Mouse (Mus musculus): ENCODE results near the gene Samd5. TPM values are rescaled to one million over a fixed set of nuclear protein-coding genes. Genes with fewer than 3 reads are reported as not detected.

The Samd5 gene
- polyA plus RNA-seq, 1 experiment from 2014 or later: 6.8 TPM

DNA sequence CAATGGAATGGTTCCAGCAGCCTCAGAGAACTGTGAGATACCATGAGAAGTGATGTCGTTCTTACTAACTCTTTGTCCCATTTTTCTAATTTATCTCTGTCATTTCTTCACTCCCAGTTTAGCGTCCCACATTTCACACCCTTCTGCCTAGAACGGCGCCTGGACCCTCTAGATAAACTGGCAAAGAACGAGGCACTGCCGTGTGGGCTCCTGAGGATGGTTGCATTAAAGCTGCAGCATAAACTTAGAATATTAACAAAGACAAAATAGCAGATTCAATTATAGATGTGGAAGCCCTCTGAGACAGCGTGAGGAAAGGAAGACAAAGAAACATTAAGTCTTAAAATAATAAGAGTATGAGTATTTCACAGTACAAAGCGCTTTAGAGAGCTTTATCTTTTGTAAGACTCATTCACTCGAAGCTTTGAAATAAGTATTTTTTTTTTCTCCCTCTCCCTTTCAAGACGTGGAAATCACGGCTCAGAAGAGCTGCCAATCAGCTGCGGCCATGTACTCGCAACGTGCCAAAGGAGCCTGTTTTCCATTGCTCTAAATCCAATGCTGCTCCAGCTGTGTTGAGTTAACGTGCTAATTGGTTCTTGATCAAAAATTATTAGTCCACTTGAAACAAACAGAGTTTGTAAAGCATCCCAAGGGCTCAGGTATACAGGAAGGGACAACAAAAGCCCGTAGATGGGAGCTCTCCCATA is 19.1 kb upstream of the Samd5 start:
- no peaks in the 10 kb centered on the region for H3K9me3 ChIP-seq (ENCODE audit: control insufficient read depth, low read length)
- WGBS: 74% methylated on average over 16 of the region's 16 CpGs
- no peak overlapping the region for H3K9ac ChIP-seq (ENCODE audit: low read depth, low read length)
- H3K27me3 ChIP-seq (ENCODE audit: control insufficient read depth, insufficient read depth, low read length): no peaks in the 10 kb centered on the region; the same call in 1 of the 2 replicates
- no peak overlapping the region for H3K4me2 ChIP-seq (replicated peaks; ENCODE audit: low read depth, low read length)
- no peak overlapping the region for H3K4me3 ChIP-seq (ENCODE audit: low read length)
- no peak for ATAC-seq (ENCODE audit: low FRiP score, low TSS enrichment)
- no peaks in the 10 kb centered on the region for H3K36me3 ChIP-seq (ENCODE audit: control insufficient read depth, insufficient read depth, low read length)
- no peaks in the 10 kb centered on the region for H3K4me1 ChIP-seq (ENCODE audit: control insufficient read depth, insufficient read depth, low read length)
- no peak overlapping the region for H3K27ac ChIP-seq (ENCODE audit: low read depth, low read length)

DNA sequence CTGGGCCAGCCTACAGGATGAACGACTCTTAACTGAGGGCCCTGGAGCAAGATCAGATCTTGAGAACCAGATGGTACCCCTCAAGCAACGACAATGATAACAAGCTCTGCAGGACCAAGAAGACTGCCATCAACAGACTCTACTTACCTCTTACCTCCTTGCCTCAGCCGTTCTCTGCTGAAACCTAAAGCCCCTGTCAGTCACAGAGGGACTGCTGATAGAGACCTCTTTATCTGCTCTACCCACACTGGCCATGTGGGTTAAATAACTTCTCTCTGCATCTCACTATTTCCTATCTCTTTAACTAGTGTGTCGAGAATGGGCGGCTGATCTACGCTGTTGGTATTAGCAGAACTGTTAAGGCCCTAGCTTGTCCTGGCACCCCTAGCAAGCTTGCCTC is 5.9 kb upstream of the Samd5 start:
- Histone ChIP-seq H3K4me2 (replicated peaks; ENCODE audit: low read depth, low read length) (no peak overlapping the region), H3K36me3 (ENCODE audit: control insufficient read depth, insufficient read depth, low read length) (no peaks in the 10 kb centered on the region), H3K9ac (ENCODE audit: low read depth, low read length) (no peak overlapping the region), H3K9me3 (ENCODE audit: control insufficient read depth, low read length) (no peaks in the 10 kb centered on the region), H3K27me3 (ENCODE audit: control insufficient read depth, insufficient read depth, low read length) (peaks cover 5% of the 10 kb centered on the region; the same call in 1 of the 2 replicates), H3K4me1 (ENCODE audit: control insufficient read depth, insufficient read depth, low read length) (0 out of 2 replicates have a peak, but pooled peaks cover 11% of the 10 kb centered on the region), H3K27ac (ENCODE audit: low read depth, low read length) (no peak overlapping the region), H3K4me3 (ENCODE audit: low read length) (no peak overlapping the region)
- no peak for ATAC-seq (ENCODE audit: low FRiP score, low TSS enrichment)
- 82% methylated on average over 6 of the region's 6 CpGs for WGBS

DNA sequence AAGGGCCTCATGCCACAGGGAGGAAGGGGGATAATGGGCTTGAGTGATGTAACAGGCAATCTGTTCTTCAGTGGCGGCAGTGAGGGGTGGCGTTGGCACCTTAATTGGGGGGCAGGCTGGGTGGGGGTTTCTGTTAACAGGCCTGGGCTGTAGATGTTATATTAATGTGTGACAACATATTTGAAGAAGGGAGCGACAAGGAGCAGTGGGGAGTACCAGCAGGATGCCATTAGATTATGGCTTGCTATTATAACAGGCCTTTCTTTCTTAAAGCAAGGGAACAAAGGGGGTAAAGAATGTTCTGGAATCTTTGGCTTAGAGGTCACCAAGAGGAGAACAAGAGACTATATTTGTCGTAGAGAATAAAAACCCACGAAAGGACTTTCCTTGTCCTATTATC is 4.9 kb upstream of the Samd5 start:
- no peak for ATAC-seq (ENCODE audit: low FRiP score, low TSS enrichment)
- Histone ChIP-seq H3K9me3 (ENCODE audit: control insufficient read depth, low read length) (no peaks in the 10 kb centered on the region), H3K36me3 (ENCODE audit: control insufficient read depth, insufficient read depth, low read length) (no peaks in the 10 kb centered on the region), H3K4me3 (ENCODE audit: low read length) (no peak overlapping the region), H3K27me3 (ENCODE audit: control insufficient read depth, insufficient read depth, low read length) (peaks cover 5% of the 10 kb centered on the region; the same call in 1 of the 2 replicates), H3K27ac (ENCODE audit: low read depth, low read length) (no peak overlapping the region), H3K4me2 (replicated peaks; ENCODE audit: low read depth, low read length) (no peak overlapping the region), H3K4me1 (ENCODE audit: control insufficient read depth, insufficient read depth, low read length) (0 out of 2 replicates have a peak, but pooled peaks cover 14% of the 10 kb centered on the region), H3K9ac (ENCODE audit: low read depth, low read length) (no peak overlapping the region)
- WGBS: 86% methylated on average over 5 of the region's 5 CpGs

DNA sequence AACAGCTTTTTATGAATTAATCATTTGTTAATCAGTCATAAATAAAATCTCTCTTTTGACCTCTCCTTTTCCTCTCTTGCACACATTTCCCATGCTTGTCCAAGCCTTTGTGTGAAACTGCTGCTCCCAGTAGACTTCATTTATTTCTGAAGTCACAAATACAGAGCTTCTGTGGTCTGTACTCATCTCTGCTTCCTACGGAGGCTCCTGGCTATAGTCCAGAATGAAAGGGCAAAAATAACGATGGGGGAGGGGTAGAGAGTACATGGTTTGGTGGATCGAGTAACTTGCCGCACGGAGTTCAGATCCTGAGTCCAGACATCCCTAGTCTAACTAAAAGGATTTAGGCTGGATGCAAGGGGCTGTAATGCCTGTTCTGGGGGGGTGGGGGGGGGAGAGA is 3.1 kb upstream of the Samd5 start:
- Histone ChIP-seq H3K27ac (ENCODE audit: low read depth, low read length) (no peak overlapping the region), H3K4me1 (ENCODE audit: control insufficient read depth, insufficient read depth, low read length) (0 out of 2 replicates have a peak, but pooled peaks cover 14% of the 10 kb centered on the region), H3K4me2 (replicated peaks; ENCODE audit: low read depth, low read length) (no peak overlapping the region), H3K36me3 (ENCODE audit: control insufficient read depth, insufficient read depth, low read length) (no peaks in the 10 kb centered on the region), H3K27me3 (ENCODE audit: control insufficient read depth, insufficient read depth, low read length) (peaks cover 5% of the 10 kb centered on the region; the same call in 1 of the 2 replicates), H3K4me3 (ENCODE audit: low read length) (no peak overlapping the region), H3K9me3 (ENCODE audit: control insufficient read depth, low read length) (no peaks in the 10 kb centered on the region), H3K9ac (ENCODE audit: low read depth, low read length) (no peak overlapping the region)
- 32% methylated on average over 5 of the region's 5 CpGs for WGBS
- no peak for ATAC-seq (ENCODE audit: low FRiP score, low TSS enrichment)

DNA sequence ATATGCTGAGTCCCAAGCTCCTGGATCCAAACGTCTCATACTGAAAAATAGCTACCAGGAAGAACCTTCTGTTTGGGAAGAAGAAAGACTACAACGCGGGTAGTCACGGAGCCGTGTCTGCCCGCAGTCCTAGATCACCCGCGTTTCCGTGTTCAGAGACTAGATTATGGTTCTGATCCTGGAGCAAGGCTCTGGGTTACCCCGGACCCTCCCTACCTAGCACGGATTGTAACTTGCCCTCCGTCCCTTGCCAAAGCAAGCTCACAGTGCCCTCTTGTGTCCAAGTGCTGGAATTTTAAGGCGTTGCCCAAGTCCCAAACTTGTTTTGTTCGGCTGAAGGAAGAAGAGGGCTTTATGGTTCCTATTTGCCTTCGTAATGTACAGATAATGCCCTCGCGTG is 1.9 kb upstream of the Samd5 start:
- 0 out of 2 replicates have a peak, but pooled peaks cover 14% of the 10 kb centered on the region for H3K4me1 ChIP-seq (ENCODE audit: control insufficient read depth, insufficient read depth, low read length)
- H3K36me3 ChIP-seq (ENCODE audit: control insufficient read depth, insufficient read depth, low read length): no peaks in the 10 kb centered on the region
- H3K4me2 ChIP-seq (replicated peaks; ENCODE audit: low read depth, low read length): peak overlapping the region; percentile 40
- 3% methylated on average over 17 of the region's 17 CpGs for WGBS
- H3K27me3 ChIP-seq (ENCODE audit: control insufficient read depth, insufficient read depth, low read length): peaks cover 5% of the 10 kb centered on the region; the same call in 1 of the 2 replicates
- H3K27ac ChIP-seq (ENCODE audit: low read depth, low read length): no peak overlapping the region
- H3K4me3 ChIP-seq (ENCODE audit: low read length): peak overlapping the region; percentile 14; the same call in 1 of the 2 replicates
- peak overlapping the region; percentile 12; the same call in 1 of the 2 replicates for H3K9ac ChIP-seq (ENCODE audit: low read depth, low read length)
- no peaks in the 10 kb centered on the region for H3K9me3 ChIP-seq (ENCODE audit: control insufficient read depth, low read length)
- peak; percentile 60; the same call in 1 of the 2 replicates for ATAC-seq (ENCODE audit: low FRiP score, low TSS enrichment)

DNA sequence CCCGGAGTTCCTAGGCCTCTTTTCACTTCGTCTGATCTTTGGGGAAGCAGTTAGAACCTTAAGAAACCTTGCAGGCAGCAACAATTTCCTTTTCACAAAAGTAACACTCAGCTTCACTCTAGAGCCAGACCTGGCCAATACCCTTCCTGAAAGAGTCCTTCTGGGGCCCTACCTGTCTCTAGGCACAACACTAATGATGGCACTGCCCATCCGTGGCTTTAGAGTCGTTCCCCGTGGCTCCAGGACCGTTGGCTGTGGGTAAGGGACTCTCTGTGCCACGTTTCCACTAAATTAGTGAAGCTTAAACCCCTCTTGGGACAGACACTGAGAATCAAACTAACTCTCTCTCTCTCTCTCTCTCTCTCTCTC is 1.4 kb upstream of the Samd5 start:
- Histone ChIP-seq H3K9ac (ENCODE audit: low read depth, low read length) (no peak overlapping the region), H3K36me3 (ENCODE audit: control insufficient read depth, insufficient read depth, low read length) (no peaks in the 10 kb centered on the region), H3K4me2 (replicated peaks; ENCODE audit: low read depth, low read length) (peak overlapping the region; percentile 66), H3K4me3 (ENCODE audit: low read length) (peak overlapping the region; percentile 57; the same call in 1 of the 2 replicates), H3K27me3 (ENCODE audit: control insufficient read depth, insufficient read depth, low read length) (peaks cover 5% of the 10 kb centered on the region; the same call in 1 of the 2 replicates), H3K4me1 (ENCODE audit: control insufficient read depth, insufficient read depth, low read length) (0 out of 2 replicates have a peak, but pooled peaks cover 14% of the 10 kb centered on the region), H3K9me3 (ENCODE audit: control insufficient read depth, low read length) (no peaks in the 10 kb centered on the region), H3K27ac (ENCODE audit: low read depth, low read length) (no peak overlapping the region)
- 6% methylated on average over 7 of the region's 7 CpGs for WGBS
- no peak for ATAC-seq (ENCODE audit: low FRiP score, low TSS enrichment)

DNA sequence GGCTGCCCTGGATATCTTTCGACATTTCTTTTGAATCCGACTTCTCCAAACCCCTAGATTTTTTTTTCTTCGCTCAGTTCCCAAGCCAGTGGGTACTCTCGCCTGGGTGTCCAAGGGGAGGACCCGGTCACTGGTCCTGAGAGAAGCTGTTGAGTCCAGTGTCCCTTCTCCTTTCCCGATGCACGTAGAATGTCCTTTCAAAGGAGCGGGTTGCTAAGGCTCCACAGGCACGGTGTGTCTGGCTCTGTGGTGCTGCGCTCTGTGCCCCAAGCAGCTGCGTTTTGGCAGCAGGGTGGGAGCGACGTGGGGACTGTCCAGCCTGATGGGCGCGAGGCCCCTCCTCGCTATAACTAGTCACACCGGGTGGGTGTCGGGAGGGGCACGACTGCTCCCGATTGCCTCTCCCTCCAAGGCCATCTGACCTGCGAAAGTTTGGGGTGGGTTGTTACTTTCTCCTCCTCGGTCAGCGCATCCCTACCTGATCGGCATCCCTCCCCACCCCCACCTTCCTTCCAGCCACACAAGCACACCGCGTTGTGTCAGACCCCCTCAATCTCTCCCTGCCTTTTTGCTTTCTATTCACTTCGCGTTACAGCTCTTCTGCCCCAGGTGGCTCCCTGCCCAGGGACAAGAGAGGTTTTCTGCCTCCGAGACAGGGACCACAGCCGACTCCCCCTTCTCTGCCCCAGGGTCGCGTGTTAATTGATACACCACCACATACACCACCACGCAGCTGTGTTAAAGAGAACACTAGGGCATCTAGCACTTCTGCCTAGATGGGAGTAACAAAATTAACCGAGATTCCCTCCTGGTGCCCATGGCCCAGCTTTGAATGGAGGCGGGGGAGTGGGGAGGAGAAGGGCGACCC is 776 bp upstream of the Samd5 start:
- Histone ChIP-seq H3K4me2 (replicated peaks; ENCODE audit: low read depth, low read length) (peak overlapping the region; percentile 66), H3K36me3 (ENCODE audit: control insufficient read depth, insufficient read depth, low read length) (no peaks in the 10 kb centered on the region), H3K9ac (ENCODE audit: low read depth, low read length) (peak overlapping the region; percentile 29), H3K9me3 (ENCODE audit: control insufficient read depth, low read length) (no peaks in the 10 kb centered on the region), H3K4me3 (ENCODE audit: low read length) (peak overlapping the region; percentile 57), H3K4me1 (ENCODE audit: control insufficient read depth, insufficient read depth, low read length) (0 out of 2 replicates have a peak, but pooled peaks cover 14% of the 10 kb centered on the region), H3K27ac (ENCODE audit: low read depth, low read length) (no peak overlapping the region), H3K27me3 (ENCODE audit: control insufficient read depth, insufficient read depth, low read length) (peaks cover 5% of the 10 kb centered on the region; the same call in 1 of the 2 replicates)
- WGBS: 3% methylated on average over 36 of the region's 36 CpGs
- peak; percentile 34; the same call in 1 of the 2 replicates for ATAC-seq (ENCODE audit: low FRiP score, low TSS enrichment)

DNA sequence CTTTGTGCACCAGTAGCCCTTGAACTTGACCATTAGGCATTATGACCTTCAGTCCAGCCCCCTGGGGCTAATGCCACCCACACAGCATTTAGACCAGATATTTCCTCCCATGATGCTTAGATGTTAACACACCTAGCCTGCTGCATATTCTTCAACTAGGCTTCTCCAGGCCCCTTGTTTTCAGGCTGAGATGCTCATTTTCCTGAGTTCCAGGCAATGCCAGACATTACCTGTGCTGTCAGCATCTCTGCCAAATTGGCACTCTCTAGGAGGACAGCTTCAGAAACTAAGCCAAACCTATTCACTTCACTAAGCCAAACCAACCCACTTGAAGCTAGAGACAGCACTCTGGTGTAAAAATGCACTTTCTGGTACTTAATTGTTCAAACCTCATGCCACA is 1.7 kb downstream of the Samd5 start:
- H3K9me3 ChIP-seq (ENCODE audit: control insufficient read depth, low read length): no peaks in the 10 kb centered on the region
- H3K36me3 ChIP-seq (ENCODE audit: control insufficient read depth, insufficient read depth, low read length): no peaks in the 10 kb centered on the region
- H3K27ac ChIP-seq (ENCODE audit: low read depth, low read length): no peak overlapping the region
- H3K4me1 ChIP-seq (ENCODE audit: control insufficient read depth, insufficient read depth, low read length): 0 out of 2 replicates have a peak, but pooled peaks cover 14% of the 10 kb centered on the region
- H3K9ac ChIP-seq (ENCODE audit: low read depth, low read length): no peak overlapping the region
- peak overlapping the region; percentile 57; the same call in 1 of the 2 replicates for H3K4me3 ChIP-seq (ENCODE audit: low read length)
- peak overlapping the region; percentile 66 for H3K4me2 ChIP-seq (replicated peaks; ENCODE audit: low read depth, low read length)
- H3K27me3 ChIP-seq (ENCODE audit: control insufficient read depth, insufficient read depth, low read length): peaks cover 5% of the 10 kb centered on the region; the same call in 1 of the 2 replicates
- ATAC-seq (ENCODE audit: low FRiP score, low TSS enrichment): no peak
